Mouse (Mus musculus): ENCODE results near the gene Gm28308.

Gm28308 gene

DNA sequence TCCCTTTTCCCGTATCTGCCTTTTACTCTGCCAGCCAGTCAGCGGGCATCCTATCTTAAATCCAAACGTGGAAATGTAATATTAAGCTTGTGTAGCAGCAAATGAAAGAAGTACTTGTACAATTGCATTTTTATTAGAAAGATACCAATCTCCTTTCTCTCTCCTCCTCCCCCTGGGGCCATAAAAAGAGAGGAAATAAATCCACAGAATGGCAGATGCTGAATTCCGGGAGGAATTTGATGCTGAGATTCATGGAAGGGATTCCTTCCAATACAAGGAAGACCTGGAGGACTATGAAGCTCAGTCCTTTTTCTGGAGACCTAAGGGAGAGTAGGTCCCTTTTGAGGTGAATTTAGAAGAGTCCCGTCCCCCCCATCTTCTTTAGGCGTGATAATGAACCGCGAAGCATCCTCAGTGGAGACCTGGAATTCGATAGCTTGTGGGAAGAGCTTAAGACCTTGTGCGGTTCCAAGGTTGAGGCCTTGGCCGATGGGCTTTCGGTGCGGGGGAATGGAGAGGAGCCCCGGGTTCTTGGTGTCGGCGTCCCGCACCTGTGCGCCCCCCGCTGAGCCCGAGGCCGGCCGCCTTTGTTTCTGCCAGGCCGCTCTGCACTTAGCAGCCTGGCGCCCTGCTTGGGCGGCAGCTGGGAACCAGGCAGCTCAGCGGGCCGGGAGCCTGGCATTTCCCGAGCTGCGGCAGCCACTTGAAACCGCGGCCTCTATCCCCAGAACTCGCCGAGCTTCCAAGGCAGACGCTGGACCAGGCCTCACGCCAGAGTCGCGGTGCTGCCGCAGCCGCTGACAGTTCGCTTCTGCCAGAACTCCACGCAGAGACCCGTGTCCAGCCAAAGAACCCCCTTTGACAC, 44.7 kb downstream of the Gm28308 start:
- peak; percentile 59 for DNase-seq (ENCODE audit: low read depth, low spot score)

DNA sequence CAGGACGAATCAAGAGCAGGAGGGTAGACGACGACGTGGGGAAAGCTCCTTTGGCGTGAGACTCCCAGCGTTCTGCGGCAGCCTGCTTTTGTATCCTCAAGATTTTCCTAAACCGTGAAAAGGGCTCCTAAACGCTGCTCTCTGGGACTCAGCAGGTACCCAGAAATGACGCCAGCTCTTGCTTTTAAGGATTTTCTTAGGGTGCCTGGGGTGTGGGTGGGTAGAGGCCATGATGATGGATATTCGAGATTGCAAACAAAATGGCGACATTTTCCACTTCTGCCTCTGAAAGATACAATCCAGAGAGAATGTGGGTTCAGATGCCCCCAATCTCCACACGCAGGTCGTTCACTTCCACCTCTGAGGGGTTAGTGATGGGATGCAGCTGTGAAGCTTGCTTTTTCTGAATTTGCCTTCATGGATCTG, 45.4 kb downstream of the Gm28308 start:
- DNase-seq (ENCODE audit: low read depth, low spot score), result no peak

DNA sequence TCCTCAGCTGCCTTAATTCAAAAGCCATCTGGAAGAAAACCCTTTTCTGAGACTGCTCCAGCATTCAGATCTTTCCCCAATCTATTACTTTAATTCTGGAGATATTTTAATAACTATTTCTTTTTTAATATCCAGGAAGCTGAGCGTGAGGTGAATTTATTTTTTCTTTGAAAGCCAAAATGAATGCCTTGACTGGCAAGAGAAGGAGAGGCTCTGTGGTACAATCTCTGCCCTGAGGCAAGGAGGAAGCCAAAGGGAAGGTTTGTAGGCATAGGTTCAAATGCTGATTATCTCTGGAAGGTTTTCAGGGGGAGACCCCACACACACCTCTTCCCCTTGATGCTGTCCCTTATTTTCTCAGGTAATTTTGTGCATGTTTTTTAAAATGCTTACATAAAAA, 46.0 kb downstream of the Gm28308 start:
- no peak for DNase-seq (ENCODE audit: low read depth, low spot score)

DNA sequence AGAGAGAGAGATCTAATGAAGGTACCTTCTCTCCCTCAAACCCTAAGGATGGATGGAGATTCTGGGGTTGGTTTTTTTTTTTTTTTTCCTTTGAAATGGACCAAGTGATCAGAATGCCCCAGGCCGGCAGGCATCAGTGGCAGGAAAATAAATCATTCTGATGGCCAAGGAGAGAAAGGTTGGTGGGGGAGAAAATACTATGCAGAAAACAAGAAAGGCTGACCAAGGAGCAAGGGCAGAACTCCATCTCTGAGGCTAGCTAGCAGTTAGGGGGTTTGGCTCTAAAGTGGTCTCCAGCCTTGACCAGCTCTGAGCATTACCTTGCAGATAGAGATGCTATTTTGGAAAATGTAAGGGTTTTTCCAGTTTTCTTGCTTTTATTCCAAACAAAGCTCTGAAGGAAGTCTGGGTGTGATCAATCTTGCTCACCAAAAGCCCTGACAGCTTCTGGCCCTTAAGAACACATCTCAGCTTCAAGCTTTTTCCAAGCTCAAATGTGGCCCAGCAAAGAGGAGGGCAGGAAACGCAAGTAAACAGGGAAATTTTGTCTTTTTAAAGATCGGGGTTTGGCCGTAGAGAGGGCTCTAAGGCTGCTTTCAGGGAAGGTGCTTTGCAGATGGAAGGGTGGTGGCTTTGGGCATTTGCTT, 46.6 kb downstream of the Gm28308 start:
- no peak for DNase-seq (ENCODE audit: low read depth, low spot score)

DNA sequence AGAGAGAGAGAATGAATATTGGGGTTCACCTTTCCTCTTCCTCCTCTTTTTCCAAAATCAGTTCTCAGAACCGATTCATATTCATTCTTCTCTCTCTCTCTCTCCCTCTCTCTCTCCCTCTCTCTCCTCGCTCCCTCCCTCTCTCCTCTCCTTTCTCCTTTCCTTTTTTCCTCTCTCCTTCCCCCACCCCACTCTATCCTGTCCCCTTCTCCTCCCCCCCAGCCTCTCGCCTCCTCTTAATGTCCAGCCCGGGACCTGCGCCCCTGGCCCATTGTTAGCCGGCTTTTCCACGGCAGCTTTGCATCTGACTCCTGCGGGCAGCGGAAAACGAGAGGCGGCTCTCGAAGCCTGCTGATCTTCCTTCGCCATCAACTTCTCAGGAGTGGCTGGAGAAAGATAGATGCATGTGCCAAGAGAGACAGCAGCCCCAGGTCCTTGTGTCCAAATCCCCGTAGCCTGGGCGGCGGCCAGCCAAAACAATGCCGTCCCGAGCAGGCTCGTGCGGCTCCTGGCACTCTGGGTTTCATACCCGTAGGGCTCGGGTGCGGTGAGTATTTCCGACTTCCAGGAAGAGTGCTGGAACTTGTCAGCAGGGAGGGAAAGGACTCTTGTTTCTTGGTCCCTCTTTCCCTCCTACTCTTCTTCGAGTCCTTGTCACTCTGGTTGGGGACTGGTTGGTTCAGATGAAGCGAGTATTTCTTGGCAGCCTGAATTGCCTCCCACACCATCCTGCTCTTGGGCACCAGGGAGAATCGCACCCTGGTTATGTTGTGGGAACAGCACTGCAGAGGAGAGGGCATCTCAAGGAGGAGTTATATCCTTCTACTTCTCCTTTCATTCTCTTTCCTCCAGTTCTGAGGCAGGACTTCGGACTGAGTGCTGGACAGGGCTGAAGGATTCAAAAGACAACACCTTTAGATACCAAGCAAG, 47.4 kb downstream of the Gm28308 start:
- peak; percentile 49 for DNase-seq (ENCODE audit: low read depth, low spot score)

DNA sequence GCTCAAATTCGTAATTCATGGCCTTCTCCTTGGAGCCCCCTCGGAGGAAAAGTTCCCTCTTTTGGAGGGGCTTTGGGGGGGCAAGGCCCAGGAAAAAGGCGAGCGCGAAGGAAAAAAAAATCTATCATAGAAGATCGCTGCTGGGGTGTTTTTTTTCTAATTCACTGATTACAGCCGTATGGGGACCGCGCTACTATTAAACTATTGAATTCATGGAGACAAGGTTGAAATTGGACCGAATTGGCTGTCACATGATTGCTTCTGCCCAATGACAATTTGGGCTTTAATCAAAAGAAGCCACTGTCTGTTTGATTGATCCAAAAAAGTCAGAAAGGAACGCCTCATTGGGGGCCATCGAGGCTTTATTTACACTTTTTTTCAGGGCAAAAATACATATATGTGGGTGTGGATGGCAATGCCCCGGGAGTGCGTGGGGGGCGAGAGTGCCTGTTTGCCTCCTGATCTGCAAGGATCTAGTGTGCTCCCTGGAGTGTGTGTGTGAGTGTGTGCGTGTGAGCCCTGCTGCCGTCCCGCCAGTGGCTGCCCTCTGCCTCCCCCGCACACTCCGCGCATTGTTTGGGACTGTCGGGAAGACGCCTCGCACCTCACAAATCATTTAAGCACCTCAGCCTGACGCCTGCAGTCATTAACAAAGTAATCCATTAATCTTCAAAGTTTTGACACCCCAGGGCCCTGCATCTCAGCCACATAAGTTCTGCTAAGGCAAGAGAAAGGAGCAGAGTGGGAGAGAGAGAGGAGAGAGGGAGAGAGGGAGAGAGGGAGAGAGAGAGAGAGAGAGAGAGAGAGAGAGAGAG, 48.3 kb downstream of the Gm28308 start, which contains the start of gene Hoxa2:
Gene Hoxa2 (minus strand): TSS at position 206 of the 815 bp plus-strand sequence.
- DNase-seq (ENCODE audit: low read depth, low spot score), result no peak

DNA sequence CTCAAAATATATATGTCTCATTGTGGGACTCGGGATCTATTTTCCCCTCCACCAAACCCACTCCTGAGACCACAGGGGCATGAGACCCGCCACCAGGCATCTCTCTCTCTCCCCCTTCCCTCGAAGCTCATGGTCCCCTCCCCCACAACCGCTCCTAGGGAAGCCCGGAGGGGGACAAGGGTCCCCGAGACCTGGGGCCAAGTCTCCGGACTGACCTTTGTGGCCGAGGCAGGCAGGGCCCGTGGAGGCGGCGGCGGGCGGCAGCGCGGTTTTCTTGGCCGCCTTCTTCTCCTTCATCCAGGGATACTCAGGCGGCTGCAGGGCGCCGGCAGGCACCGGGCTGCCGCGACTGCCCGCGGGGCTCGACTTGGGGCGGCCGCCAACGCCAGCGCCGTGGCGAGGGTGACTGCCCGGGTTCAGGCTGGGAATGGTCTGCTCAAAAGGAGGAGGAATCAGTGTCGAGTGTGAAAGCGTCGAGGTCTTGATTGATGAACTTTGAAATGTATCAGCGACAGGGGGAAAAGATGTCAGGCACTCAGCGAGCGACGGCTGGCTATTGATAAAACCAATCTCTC, 49.0 kb downstream of the Gm28308 start:
- DNase-seq (ENCODE audit: low read depth, low spot score), result no peak

DNA sequence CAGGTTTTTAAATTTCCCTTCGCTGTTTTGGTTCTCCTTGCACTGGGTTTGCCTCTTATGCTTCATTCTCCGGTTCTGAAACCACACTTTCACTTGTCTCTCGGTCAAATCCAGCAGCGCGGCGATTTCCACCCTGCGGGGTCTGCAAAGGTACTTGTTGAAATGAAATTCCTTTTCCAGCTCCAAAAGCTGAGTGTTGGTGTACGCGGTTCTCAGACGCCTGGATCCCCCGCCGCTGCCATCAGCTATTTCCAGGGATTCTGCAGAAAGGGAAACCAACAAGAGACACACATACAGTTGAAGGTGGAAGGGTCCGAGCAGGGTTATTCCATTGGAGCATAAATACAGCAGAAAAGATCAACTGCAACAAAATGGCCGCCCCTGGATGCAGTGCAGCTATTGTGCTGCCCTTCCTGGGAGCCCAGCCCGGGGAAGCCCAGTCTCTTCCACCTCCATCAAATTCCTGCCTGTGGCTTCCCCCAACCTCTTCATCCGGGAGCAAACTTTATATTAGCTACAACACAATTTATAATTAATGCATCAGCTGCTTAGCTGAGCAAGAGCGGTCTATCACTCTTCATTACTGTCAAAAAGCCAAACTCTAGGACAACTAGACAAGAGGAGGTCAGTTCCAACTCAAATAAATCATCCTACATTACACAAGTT, 49.6 kb downstream of the Gm28308 start:
- no peak for DNase-seq (ENCODE audit: low read depth, low spot score)

DNA sequence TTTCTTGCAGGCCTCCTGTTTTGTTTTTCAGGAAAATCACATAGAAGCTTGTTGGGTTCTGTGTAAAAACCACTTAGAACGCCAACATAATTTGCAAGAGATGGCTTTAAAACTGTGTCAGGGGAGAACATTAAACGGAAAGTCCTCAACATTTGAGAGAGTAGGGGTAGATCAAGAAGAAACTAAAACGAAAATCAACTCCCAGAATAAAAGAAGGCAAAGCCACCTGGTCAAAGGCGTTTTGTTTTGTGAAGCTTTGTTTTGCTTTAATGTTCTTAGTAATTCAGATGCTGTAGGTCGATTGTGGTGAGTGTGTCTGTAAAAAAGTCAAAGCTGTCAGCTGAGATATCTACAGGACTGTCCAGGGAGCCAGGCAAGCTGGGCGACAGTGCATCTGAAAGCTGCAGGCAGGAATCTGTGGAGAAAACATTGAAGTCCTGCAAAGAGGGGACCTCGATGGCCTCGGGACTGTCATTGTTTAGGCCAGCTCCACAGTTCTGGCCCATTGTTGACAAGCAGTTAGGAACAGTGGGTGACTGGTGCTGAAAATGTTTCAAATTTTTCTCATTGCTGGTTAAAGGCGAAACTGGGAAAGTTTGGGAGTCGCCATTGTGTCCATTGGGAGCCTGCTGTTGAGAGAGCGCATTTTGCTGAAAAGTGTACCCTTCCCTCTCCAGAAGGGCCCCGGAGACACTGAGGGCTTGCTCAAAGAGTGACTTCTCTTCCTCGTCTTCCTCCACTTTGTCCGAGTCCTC, 50.4 kb downstream of the Gm28308 start:
- DNase-seq (ENCODE audit: low read depth, low spot score), result no peak

DNA sequence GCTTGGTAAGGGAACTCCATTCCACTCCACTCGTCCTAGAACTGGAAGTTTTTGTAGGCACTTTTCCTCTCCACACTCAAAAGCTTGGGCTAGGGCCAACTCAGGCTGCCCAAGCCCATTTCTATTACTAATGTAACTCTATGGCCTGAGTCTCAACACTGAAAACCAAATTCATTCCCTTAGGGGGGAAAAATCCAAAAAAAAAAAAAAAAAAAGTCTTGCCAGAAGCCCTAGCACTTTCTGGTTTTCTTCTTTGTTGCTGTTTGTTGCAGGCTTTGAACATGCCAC, 51.1 kb downstream of the Gm28308 start:
- no peak for DNase-seq (ENCODE audit: low read depth, low spot score)

DNA sequence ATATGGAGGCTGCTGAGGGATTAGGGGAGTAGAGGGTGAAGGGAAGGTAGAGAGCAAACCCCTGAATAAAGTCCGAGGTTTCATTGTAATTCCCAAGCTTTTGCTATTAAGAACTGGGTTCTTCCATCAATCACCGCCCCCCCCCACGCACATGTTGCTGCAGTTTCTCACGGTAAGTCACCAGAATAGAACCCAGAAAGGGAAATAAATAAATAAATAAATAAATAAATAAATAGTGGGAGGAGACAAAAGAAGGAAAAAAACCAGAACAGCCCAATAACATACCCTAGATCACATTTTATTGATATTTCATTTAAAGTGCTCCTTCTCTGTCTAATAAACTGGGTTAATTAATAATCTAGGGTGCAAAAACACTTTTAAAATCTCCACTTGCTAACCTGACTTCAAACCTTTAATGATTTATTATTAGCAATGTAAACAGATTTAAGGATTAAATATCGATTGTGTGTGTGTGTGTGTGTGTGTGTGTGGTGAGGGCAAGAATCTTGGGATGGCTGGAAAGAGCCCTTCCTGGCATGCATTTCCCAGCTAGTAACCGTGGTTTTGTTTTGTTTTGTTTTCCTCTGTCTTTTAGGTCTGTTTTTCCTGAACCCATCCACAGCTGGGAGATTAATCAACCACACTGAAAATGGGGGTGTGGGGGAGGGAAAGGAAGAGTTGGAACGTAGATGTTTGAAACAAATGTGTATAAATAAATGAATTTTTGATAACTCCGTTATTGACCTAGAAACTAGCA, 51.6 kb downstream of the Gm28308 start:
- DNase-seq (ENCODE audit: low read depth, low spot score), result no peak

DNA sequence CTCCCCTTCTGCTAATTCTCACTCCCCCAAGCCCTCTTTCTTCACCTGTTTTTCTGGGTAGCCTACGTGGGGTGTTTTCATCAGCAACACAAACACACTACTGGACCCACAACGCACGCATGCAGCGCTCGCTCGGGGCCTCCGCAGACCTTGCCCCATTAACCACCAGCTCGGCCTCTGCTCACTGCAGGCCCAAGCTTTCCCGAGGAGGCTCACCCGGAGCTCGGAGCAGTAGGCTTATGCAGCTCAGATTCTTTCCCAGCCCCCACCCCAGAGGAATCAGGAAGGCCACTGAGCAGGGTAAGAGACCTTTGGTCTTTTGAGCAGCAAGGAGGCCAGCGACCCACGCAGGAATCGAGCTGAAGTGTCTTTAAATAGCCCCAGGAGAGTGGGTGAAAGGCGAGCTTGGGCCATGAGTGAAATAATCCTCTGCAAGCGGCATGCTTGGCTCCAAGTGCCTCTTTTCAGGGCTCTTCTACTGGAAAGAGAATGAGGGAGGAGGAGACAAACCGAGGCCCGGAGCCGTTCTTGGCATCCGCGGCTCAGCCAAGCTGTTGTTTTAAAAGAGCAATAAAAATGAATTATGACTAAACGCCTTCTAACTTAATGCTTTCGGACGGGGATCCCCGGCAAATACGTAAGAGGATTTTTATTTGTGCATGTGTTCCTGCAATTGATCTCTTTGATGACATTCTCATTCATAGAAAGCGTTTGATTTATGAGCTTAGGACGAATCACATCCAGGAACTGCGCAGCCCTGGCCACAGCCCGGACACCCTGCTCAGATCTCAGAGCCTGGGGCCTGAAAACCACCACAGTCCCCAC, 52.4 kb downstream of the Gm28308 start:
- no peak for DNase-seq (ENCODE audit: low read depth, low spot score)

DNA sequence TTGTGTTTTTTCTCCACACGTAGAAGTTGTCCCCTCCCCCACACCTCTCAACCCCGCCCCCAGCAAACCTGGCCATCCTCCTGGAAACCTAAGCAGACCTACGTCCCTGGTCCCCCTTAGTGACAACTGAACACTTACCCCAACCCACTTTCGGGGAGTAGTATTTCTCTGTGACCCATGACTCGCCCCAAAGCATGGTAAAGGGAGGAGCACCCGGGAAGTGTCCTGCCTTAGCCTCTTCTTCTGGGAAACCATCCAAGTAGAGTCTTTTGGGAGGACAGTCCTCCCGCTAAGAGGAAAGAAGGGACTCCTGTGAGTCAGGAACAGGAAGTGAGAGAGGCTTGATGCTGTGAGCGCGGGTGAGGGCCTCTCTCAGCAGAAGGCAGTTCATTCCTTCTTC, 53.2 kb downstream of the Gm28308 start:
- DNase-seq (ENCODE audit: low read depth, low spot score), result no peak

DNA sequence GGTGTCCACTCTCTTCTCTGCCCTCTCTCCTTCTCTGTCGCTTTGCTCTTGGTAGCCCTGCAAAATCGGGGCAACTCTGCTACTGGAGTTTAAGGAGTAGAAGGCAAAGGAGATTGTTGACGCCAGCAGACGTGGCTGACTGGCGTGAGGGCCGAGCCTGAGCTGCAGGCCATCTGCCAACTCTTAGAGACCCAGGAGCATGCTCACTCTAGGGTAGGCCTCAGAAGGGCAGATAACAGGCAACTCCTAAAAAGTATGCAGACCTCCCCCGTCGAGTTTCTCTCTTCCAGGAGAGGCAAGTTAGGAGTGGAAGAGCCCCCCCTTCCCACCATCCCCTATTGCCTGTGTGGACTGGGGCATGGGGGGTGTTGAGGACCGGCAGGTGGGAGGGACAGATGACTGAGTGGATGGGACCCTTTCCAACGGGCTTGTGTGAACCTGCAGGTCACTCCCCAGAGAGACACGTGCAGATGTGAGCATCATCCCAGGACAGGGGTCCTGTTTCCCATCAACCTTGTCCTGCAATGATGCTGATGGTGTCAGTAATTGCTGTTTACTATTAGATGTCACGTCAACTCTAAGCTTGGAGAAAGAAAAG, 53.9 kb downstream of the Gm28308 start:
- DNase-seq (ENCODE audit: low read depth, low spot score), result no peak

DNA sequence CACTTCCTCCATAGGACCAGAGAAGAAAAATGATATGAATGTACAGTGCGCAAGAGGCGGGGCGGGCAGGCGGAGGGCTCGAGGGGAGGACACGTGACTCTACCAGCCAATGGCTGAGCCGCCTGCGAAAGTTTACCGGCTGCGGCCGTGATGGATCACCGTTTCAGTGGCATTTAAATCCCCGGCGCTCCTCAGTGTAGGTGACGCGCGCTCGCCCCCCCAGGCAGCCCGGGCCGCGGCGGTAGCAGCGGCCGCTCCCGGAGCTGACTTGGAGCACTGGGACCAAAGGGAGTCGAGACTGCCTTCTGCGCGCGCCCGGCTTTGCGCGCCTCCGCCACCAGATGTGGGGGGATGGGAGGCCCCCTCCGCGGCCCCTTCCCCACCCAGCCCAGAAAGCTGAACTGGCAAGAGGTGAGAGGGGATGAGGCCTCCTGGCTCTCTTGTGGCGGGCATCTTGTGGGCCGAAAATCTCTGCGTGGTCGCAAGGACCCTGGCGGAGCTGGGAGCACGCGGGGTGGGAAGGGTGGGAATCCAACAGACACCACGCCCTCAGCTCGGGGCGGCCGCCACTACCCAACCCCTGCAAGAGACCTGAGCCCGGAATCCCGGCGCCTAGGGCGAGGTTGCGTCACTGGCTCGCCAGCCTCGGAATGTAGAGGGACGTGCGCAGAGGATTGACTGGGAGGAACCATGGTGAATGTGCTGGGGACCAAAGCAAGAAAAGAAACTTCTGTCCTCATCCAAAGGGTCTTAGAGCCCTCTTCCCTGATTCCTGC, 54.7 kb downstream of the Gm28308 start, which contains the start of gene Hoxa1:
Gene Hoxa1 (minus strand): TSS at position 42 of the 776 bp plus-strand sequence.
- DNase-seq (ENCODE audit: low read depth, low spot score), result peak; percentile 97

DNA sequence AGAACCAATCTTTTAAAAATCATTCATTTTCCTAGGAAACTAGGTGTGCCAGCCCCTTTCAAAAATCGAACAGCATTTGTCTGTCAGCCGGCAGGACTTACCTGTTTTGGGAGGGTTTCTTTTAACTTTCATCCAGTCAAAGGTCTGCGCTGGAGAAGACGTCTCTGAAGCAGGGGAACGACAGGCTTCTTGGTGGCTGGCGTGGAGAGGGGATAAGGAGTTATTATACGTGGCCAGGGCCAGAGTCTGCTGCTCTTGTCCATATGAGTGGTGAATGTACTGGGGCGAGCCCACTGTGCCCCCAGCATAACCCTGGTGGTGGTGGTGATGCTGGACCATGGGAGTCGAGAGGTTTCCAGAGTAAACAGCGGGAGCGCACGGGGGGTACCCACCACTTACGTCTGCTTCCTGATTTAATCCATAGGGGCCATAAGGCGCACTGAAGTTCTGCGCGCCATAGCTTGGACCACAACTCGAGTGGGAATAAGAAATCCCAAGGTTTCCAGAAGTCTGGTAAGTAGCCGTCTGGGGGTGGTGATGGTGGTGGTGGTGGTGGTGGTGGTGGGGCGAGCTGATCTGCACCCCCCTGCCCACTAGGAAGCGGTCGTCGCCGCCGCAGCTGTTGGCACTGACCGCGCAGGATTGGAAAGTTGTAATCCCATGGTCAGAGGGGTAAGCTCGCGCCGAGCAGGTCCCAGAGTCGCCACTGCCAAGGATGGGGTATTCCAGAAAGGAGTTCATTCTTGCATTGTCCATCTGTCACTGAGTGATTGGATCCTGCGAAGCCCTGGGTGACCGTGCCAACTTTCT, 55.5 kb downstream of the Gm28308 start:
- no peak for DNase-seq (ENCODE audit: low read depth, low spot score)

Measured in ZHBTc4 (cell line).